Mouse (Mus musculus) G1E (cell line): ENCODE measurements around the gene Atp1a1. TPM values are rescaled to one million over a fixed set of nuclear protein-coding genes. Genes with fewer than 3 reads are reported as not detected.
A peak's percentile ranks its signal among the peaks of the same experiment; 100 is the strongest.

Experiments used
- ATAC-seq: 2 replicates; pipeline ENCODE4 v1.8.0; 2016; ENCODE audit warnings: mild to moderate bottlenecking; ENCODE audit not compliant: insufficient number of reproducible peaks, poor library complexity, low FRiP score, severe bottlenecking; ENCODE audit errors: extremely low read depth
- DNase-seq: peaks from one replicate; pipeline ENCODE4 v3.0.0; 2012; ENCODE audit warnings: low spot score
- H3K27me3 ChIP-seq: 2 replicates; pipeline ENCODE4 v1.6.1; 2012; ENCODE audit warnings: mild to moderate bottlenecking, low read length, inconsistent platforms; ENCODE audit not compliant: insufficient read depth
- H3K36me3 ChIP-seq: replicated peaks from 2 replicates; pipeline ENCODE3; 2012; ENCODE audit warnings: mild to moderate bottlenecking, inconsistent platforms
- H3K4me1 ChIP-seq: 2 replicates; pipeline ENCODE4 v1.6.1; 2012; ENCODE audit warnings: low read depth, low read length, inconsistent platforms, mixed read lengths; ENCODE audit not compliant: insufficient read depth
- H3K4me3 ChIP-seq: 2 replicates; pipeline ENCODE4 v1.5.1; 2012; ENCODE audit warnings: low read depth, mild to moderate bottlenecking, inconsistent platforms, low read length, moderate library complexity, mixed read lengths
- H3K9me3 ChIP-seq: replicated peaks from 2 replicates; pipeline ENCODE4 v1.6.1; 2012; ENCODE audit warnings: inconsistent platforms
- CTCF ChIP-seq: IDR thresholded peaks from 2 replicates; pipeline ENCODE4 v1.5.1; 2012; ENCODE audit warnings: low read depth, low read length, inconsistent platforms, mixed read lengths
- GATA1 ChIP-seq: IDR thresholded peaks from 2 replicates; pipeline ENCODE4 v1.6.1; 2012; ENCODE audit warnings: borderline replicate concordance, low read length, inconsistent platforms, mixed read lengths
- GATA2 ChIP-seq: IDR thresholded peaks from 2 replicates; pipeline ENCODE4 v1.6.1; 2012; ENCODE audit warnings: low read depth, low read length, inconsistent platforms, borderline replicate concordance
- POLR2AphosphoS5 ChIP-seq: IDR thresholded peaks from 2 replicates; pipeline ENCODE4 v1.6.1; 2012; ENCODE audit warnings: low read depth, low read length, inconsistent platforms; ENCODE audit not compliant: insufficient replicate concordance
- TAL1 ChIP-seq: conservative IDR thresholded peaks from 2 replicates; pipeline ENCODE4 v1.6.1; 2012; ENCODE audit warnings: low read depth, low read length, inconsistent platforms, mixed read lengths
- polyA plus RNA-seq: library from polyadenylated mRNA; stranded (reverse); fragments of >175 nt; gene quantifications from 2 replicates; pipeline ENCODE4 v1.2.3, GENCODE M21; 2012
- total RNA-seq, 2 experiments: library from RNA; stranded (forward) in 1 of 2; stranded (reverse) in 1 of 2; fragments of 200-1000 nt in 1 of 2; fragments of >200 nt in 1 of 2; fragmentation: Nextera tagmentation in 1 of 2; gene quantifications; 2 replicates each; pipeline ENCODE4 v1.2.3; 2014 to 2017

Gene Atp1a1
- total and polyA plus RNA-seq, 3 experiments = 49.3 to 187 (median 71.8) TPM

GRCm38 (mm10) chr3:101564011-101564410 lies 40.5 kb downstream of the Atp1a1 start:
- TF ChIP-seq GATA1 (no peak), CTCF (no peak), POLR2AphosphoS5 (no peak), GATA2 (no peak), TAL1 (no peak)
- DNase-seq (no peak), ATAC-seq (no peak)

GRCm38 (mm10) chr3:101562510-101563209 lies 41.8 kb downstream of the Atp1a1 start:
- H3K4me3 ChIP-seq = no peak overlapping the region; the same call in 1 of the 2 replicates
- H3K4me1 ChIP-seq = peaks cover 44% of the 10 kb centered on the region
- no peaks in the 10 kb centered on the region for H3K9me3 ChIP-seq
- ATAC-seq (peak; percentile 79), DNase-seq (peak; percentile 53)
- no peaks in the 10 kb centered on the region for H3K27me3 ChIP-seq
- no peaks in the 10 kb centered on the region for H3K36me3 ChIP-seq
- 0 out of 2 replicates have a peak, but pooled peaks have one; percentile 20 for TF ChIP-seq TAL1
- TF ChIP-seq GATA1 = no peak
- no peak for TF ChIP-seq GATA2
- no peak for TF ChIP-seq POLR2AphosphoS5

More at GRCm38 (mm10) chr3:101564011-101564410, 40.5 kb downstream of the Atp1a1 start:
- Histone ChIP-seq H3K4me3 (no peak overlapping the region), H3K27me3 (no peaks in the 10 kb centered on the region), H3K4me1 (peaks cover 40% of the 10 kb centered on the region), H3K36me3 (no peaks in the 10 kb centered on the region), H3K9me3 (no peaks in the 10 kb centered on the region)

GRCm38 (mm10) chr3:101561948-101562347 lies 42.5 kb downstream of the Atp1a1 start:
- no peaks in the 10 kb centered on the region for H3K27me3 ChIP-seq
- no peaks in the 10 kb centered on the region for H3K9me3 ChIP-seq
- TF ChIP-seq GATA1 (no peak), TAL1 (no peak), GATA2 (no peak), CTCF (no peak), POLR2AphosphoS5 (no peak)
- no peak for DNase-seq
- H3K4me3 ChIP-seq = no peak overlapping the region
- peak; percentile 24; the same call in 1 of the 2 replicates for ATAC-seq
- H3K36me3 ChIP-seq = no peaks in the 10 kb centered on the region
- H3K4me1 ChIP-seq = peaks cover 48% of the 10 kb centered on the region

- peaks cover 51% of the 10 kb centered on the region for H3K4me1 ChIP-seq
- no peak for ATAC-seq
Observed at GRCm38 (mm10) chr3:101560841-101561522, 43.5 kb downstream of the Atp1a1 start.

GRCm38 (mm10) chr3:101556712-101557111 lies 47.8 kb downstream of the Atp1a1 start:
- Histone ChIP-seq H3K9me3 (no peaks in the 10 kb centered on the region), H3K36me3 (no peaks in the 10 kb centered on the region), H3K4me1 (peaks cover 55% of the 10 kb centered on the region), H3K27me3 (no peaks in the 10 kb centered on the region), H3K4me3 (no peak overlapping the region)
- TF ChIP-seq CTCF = no peak
- TF ChIP-seq GATA1 = no peak
- TF ChIP-seq POLR2AphosphoS5 = no peak
- TF ChIP-seq GATA2 = no peak
- TF ChIP-seq TAL1 = no peak
- ATAC-seq (no peak), DNase-seq (no peak)

More at GRCm38 (mm10) chr3:101560841-101561522, 43.5 kb downstream of the Atp1a1 start:
- no peak for DNase-seq
- Histone ChIP-seq H3K9me3 (no peaks in the 10 kb centered on the region), H3K36me3 (no peaks in the 10 kb centered on the region), H3K27me3 (no peaks in the 10 kb centered on the region), H3K4me3 (no peak overlapping the region)
- TF ChIP-seq GATA2 (no peak), CTCF (no peak), TAL1 (no peak), GATA1 (no peak), POLR2AphosphoS5 (no peak)
